Mouse (Mus musculus): Measurements from ENCODE around the gene Fcer2a.

- TF ChIP-seq EP300 (IDR thresholded peaks at IDR 0.05; ENCODE audit: low read depth) (no peak), CTCF (IDR thresholded peaks at IDR 0.05; ENCODE audit: low read depth) (no peak)
Measured at GRCm38 (mm10) chr8:3710312-3710711, 16.3 kb upstream of the Fcer2a start.

Data from liver, embryonic 14.5 days (tissue).